Mouse (Mus musculus): ENCODE results near the gene Fbxw11. TPM values are rescaled to one million over a fixed set of nuclear protein-coding genes. Genes with fewer than 3 reads are reported as not detected.

Gene Fbxw11
- total RNA-seq, 4 experiments from 2014 or later: 117 to 132 (median 119) TPM

DNA sequence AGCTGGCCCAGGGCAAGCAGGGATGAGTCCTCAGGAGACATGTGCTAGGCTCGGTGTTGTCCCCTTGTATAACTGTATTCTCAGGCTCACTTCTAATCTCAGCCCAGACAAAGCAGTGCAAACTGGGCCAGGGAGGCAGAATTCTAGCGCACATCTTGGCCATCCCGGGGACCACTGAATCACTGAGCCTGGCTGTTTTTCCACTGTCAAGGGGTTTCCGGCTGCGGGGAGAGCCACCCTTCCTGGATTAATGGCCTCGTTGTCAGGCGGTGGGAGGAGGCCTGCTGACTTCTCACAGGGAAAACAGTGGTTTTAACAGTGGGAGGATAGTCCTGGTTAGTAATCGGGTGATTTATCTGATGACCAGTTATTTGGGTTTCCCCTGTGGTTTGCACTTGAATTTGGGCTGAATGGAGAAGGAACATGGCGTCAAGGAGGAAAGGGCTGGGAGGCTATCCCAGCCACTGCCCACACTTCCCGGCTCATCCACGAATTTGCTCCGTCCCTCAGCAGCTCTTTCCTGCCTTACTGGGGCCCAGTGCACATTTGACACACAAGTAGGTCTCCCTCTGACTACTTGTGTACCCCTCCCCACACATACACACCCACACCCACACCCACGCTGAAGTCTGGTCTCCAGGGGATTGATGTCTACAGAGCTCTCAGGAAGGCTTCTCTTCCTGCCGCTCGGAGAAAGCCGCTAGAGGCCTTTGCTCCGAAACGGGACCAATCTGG lies 125.1 kb downstream of the Fbxw11 start:
- DNase-seq: peak; percentile 9

DNA sequence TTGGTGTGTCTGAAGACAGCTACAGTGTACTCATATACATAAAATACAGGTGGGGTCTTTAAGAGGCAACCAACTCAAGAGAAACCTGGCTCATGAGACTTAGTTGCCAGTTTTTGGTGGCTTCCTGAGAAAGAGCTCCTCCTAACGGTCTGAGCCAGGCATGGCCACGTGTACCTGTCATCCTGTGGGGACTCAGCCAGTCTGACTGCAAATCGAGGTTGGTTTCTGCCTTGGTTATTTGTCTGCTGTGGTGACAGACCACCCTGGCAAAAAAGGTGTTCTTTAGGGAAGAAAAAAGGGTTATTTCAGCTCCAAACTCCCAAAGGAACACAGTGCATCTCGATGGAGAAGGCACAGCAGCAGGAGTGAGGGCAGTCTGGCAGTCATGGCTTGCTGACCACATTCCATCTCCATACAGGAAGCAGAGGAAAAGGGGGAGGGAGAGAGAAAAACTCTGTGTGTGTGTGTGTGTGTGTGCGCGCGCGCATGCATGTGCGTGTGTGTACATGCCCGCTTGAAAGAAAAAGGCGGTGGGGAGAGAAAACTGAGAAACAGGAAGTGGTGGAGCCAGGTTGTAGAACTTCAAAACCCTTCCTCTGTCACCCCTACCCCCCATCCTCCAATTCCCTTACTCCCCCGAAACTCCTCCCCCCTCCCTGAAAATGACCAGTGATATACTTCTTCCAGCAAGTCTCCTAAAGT lies 126.3 kb downstream of the Fbxw11 start:
- no peak for DNase-seq

- DNase-seq: no peak
These were observed 138.4 kb downstream of the Fbxw11 start for GRCm38 (mm10) chr11:32780747-32781536.

- DNase-seq: no peak
These were observed 139.3 kb downstream of the Fbxw11 start for GRCm38 (mm10) chr11:32781633-32782404.

- no peak for DNase-seq
These were observed 140.2 kb downstream of the Fbxw11 start for GRCm38 (mm10) chr11:32782724-32783123.

GRCm38 (mm10) chr11:32785591-32786147 lies 143.1 kb downstream of the Fbxw11 start:
- DNase-seq: no peak

DNA sequence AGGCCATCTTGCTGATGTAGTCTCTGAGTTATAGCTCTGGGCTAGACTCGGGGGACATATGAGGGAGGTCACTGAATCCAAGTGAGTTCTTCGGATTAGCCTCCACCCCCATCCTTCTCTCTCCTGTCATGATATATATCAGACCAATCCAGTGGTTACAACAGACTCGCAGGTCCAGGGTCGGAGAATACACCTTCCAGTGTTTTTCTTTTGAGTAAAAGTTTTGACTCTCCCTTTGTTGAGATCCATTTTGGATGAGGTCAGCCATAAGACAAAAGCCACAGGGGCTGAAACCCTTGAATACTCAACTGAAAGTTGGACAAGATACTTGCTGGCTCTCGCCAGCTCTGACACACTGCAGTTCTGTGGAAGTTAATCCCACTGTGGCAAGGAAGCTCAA lies 143.7 kb downstream of the Fbxw11 start:
- no peak for DNase-seq

GRCm38 (mm10) chr11:32794759-32795445 lies 152.4 kb downstream of the Fbxw11 start:
- no peak for DNase-seq

Other genes starting within 250 kb of the Fbxw11 start
- gene Ubtd2, start 187.4 kb upstream of the Fbxw11 start, total RNA-seq (2022): 10 to 100 TPM; 11.5 to 15.9 (median 13.7) TPM
- gene Efcab9, start 110.6 kb upstream of the Fbxw11 start, total RNA-seq (2022): 1 to 10 TPM; 1.3 to 2.4 (median 1.6) TPM
- 10 to 100 TPM in 2 of 4 experiments, 1 to 10 TPM in 2; 9.5 to 23.3 (median 14.9) TPM for gene Stk10, start 109.4 kb upstream of the Fbxw11 start, total RNA-seq (2022)
- not detected for gene Smim23, start 181.9 kb downstream of the Fbxw11 start, total RNA-seq (2022)

Data from adrenal gland, adult 8-10 months (tissue).